Mouse (Mus musculus) large intestine, adult 2 months (tissue): ENCODE measurements at regions not wholly inside any gene's neighbourhood (a gene's known extent, or its start where the extent isn't known, plus 50 kb on each side); places are given as distances from the start of the nearest gene placed in this dataset.

Experiments
- DNase-seq: peaks from one replicate; pipeline ENCODE4 v3.0.0-alpha.2; 2012; ENCODE audit warnings: low read depth, low spot score
- WGBS: fragments of 180-500 bp; shearing (Covaris S2); methylation state at CpG from one replicate; pipeline ENCODE4 v1.1.7; 2018; 5-methylcytosine and 5-hydroxymethylcytosine counted together

DNA sequence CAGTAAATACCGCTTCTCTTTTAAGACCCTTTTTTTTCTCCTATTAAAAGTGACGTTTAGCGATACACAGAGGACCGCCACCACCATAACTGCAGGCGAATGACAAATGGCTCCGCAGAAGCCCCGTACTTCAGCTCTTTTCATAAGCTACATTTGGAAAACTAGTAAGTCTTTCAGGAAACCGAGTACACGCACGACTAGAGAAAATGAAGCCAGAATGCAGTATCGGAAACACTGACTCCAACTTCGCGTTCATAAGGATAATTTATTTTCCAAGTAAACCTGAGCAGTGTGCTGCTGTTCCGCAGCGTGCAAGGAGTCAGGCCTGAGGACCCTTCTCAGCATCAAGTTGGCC lies 529.2 kb upstream of the Adgrl2 start:
- no peak for DNase-seq
- 24% methylated on average over 15 of the region's 15 CpGs for WGBS

DNA sequence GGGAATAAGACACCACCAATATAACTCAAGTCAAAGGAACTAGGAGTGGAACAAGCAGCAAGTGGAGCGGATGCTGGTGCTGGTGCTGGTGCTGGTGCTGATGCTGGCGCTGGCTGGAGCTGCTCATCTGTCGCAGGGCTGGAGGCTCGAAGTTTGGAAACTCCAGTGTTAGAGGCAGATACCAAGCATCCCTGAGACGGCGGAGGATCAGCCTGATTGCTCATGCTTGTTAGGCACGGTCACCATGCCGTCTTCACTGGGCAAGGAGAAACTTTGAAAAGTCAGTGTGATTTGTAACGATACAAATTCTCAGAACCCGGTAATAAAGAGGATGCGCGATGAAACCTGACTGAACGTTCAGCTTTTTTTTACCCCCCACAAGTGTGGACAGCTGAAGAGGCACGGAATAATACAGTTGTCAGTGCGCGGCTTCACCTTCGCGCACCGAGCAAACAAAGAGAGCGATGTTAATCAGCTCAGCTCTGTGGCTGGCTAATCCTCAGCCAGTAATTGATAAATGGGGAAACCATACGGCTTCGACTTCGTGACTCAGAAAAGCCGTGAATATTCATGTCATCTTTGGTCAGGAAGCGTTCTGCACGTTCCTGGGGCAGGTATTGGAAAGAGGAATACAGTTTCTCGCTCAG lies 528.7 kb upstream of the Adgrl2 start:
- no peak for DNase-seq
- 7% methylated on average over 27 of the region's 27 CpGs for WGBS

DNA sequence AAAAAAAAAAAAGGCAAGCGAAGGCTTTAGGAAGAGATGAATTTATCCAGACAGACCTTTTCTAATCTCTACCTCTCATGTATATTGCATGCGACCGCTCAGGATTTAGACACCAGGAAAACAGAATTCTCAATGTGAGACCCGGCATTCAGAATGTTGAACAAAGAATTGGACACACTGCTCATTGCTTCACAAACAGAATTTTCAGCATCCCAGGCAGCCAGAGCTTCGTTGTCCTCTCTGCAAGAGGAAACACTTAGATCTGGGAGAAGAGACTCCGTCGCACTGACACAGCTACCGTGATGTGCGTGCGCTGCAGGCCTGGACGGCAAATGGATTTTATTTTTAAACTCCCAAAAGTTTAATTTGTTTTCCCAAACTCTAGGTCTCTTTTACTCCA lies 527.2 kb upstream of the Adgrl2 start:
- WGBS = 94% methylated on average over 11 of the region's 11 CpGs
- DNase-seq = no peak

DNA sequence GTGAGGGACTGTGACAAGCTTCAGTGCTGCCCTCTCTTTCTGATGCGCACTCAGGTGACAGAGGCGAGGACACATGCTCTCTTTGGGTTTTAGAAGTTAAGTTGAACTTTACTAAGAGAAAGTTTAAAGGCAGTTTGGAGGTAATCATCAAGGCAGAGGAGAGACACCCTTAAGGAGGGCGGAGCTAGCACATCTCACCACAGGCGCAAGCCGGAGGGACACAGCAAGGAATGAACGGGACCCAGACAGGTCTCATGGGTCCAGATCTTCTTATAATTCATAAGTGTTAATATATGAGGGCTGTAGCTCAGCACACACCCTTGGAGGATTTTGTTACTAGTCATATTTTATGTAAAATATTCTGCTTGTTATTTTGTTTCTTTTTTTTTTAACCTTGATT lies 518.8 kb upstream of the Adgrl2 start:
- DNase-seq = no peak
- 83% methylated on average over 6 of the region's 6 CpGs for WGBS

DNA sequence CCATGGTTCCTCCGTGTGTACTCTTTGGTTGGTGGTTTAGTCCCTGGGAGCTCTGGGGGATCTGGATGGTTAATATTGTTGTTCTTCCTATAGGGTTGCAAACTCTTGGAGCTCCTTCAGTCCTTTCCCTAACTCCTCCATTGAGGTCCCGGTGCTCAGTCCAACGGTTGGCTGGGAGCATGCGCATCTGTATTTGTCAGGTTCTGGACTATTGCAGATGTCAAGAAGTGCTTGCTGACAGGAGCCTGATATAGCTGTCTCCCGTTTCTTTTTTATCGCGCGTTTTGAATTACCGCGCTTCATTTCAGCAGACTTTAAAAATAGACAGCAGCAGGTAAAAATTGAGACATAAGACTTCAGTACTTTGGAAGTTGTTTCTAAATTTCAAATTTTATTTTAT lies 518.3 kb upstream of the Adgrl2 start:
- 92% methylated on average over 10 of the region's 10 CpGs for WGBS

DNA sequence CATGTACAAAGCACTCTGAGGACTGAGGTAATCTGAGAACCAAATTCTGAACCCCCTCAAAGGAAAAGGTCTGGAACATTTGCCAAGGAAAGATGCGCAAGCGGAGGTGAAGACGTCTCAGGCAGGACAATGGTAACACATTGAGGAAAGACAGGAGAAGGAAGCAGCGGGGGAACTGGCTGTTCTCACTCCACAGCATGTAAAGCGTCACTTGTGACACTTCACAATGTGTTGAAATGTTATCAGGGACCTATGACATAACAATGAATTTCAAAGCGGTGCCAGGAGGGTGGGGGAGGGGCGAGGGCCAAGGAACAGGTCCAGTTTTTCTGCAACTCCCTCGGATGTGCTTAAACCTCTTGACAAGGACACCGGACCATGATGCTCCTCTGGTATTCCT lies 515.3 kb upstream of the Adgrl2 start:
- no peak for DNase-seq
- 76% methylated on average over 9 of the region's 9 CpGs for WGBS

More for the DNA sequence above, 518.3 kb upstream of the Adgrl2 start:
- no peak for DNase-seq

DNA sequence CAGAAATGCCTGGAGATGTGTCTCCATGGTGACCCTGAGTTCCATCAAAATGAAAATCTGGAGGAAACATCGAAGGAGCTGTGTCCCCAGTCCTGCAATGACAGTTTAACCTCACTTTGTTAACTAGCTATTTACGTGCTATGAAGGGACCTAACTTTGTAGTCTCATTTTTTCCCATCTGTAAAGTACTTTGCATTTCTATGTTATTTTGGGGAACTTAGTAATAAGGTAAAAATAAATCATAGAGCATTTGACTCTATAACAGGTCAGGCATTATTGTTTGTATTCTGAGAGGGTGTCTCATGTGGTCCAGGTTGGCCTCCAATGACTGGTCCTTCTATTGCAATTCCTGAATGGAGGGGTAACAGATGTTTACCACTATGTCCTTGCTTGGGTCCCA lies 513.6 kb upstream of the Adgrl2 start:
- WGBS = 88% methylated on average over 2 of the region's 2 CpGs
- no peak for DNase-seq

DNA sequence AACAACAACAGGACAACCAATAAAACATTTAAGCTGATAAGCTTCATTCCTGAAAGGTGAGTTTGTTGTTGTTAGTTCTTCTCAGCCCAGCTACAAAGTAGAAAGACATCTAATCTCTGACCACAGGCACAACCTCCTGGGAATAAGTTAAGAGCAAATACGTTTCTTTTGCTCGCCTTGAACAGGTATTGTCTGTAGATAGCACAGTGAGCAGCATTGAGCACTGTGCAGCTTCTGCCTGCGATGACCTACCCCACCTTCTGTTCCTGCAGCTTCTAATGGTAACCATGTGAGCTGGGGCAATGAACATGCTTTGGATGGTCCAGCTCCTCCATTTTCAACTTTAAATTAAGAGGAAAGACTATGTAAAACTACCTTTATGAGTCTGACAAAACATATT lies 509.8 kb upstream of the Adgrl2 start:
- no peak for DNase-seq

DNA sequence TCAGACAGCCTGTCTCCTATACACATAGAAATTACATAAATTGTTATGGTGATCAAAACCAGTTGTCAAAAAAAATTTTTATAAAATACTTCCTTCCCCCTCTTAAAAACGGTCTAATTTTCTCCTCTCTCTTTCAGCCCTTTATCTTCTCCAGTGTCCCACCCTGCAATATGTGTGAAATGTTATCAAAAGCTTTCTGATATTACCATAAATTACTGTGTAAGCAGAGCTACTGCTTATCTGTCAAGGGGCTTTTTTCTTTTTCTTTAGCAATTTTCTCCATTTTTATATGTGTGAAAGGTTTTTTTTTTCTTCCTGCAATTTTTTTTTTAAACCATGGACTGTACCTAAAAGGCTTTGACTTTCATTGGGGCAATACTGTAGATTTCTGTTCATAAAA lies 508.4 kb upstream of the Adgrl2 start:
- no peak for DNase-seq
- WGBS = 47% methylated on average over 1 of the region's 1 CpGs

More for the DNA sequence above, 509.8 kb upstream of the Adgrl2 start:
- 84% methylated on average over 3 of the region's 3 CpGs for WGBS

DNA sequence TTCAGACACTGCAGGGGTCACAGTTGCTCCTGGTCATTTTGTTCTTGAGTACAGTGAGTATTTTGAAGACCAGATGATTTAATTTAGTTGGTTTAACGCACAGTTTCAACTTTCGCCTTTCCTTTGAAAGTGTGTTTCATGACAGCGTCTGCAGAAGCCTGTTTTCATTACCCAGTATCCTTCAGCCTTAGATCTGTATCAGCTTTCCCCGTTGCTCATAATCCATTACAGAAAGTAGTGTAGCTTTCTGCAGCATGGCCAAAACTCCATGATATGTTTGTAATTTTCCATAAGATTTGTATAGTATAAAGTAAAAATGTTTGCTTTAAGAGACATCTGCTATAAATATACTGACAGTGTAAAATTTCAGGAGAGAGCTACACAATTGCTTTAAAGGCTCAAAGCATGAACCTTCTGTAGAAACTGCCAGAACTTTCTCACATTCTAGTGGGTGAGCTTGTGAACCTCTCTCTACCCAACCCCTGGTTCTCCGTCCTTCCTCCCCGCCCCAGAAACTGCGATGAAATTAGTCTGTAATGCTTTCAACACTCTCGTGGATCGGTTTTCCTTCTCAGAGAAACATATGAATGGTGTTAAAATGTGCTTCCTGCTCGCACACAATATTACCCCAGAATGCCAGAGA lies 506.6 kb upstream of the Adgrl2 start:
- no peak for DNase-seq
- WGBS = 57% methylated on average over 10 of the region's 10 CpGs

DNA sequence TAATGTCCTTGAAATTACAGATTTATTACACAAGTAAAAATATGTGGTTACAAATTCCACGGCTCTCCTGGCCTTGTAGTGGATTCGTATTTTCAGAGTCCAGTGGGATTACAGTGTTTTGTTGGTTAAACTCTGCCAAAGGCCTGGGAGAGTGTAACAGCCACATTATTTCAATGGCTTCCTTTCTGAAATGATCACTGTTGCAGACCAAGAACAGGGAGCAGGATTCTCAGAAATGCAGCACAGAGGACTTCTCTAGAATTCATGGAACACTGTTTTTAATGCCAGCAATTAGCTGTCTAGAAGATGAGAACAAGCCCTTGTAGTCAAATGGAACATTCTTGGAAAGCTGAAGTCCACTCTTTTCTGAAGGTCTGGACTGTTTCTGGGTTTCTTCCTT lies 505.8 kb upstream of the Adgrl2 start:
- WGBS = 60% methylated on average over 2 of the region's 2 CpGs
- DNase-seq = no peak

DNA sequence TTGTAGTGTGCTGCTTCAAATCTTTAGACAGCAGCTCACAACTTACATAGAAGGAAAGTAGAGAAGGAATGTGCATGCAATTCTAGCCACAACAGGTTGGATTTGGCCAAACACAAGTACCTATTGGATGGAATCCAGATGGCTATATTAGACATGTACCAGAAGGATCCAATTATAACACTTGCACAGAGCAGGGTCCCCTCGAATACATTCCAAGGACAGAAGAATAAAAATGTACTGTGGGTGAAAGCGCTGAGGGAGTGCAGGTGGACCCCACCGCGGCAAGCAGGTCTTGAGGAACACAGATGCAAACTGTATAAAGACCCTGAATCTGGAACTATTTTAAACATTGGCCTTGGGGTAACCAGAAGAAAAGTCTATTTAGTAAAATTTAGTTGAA lies 497.8 kb upstream of the Adgrl2 start:
- no peak for DNase-seq
- 76% methylated on average over 4 of the region's 4 CpGs for WGBS

DNA sequence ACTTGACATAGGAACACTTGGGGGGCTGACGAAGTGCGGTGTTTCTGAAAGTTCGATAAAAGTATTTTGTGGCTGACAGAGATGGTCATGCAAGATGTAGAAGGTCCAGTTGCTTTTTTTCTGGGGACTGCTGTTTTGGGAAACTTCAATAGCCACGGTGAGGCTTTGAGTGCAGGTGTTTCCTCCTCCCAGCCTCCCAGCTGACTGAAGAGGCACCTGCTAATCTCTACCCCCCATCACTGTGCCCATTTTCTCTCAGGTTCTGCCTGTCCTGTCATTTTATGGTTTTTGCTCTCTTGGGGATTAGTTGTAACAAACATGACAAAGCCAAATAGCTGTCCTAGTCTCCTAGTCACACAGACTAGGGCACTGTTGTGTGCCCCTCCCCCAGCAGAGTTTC lies 495.1 kb upstream of the Adgrl2 start:
- no peak for DNase-seq
- 70% methylated on average over 4 of the region's 4 CpGs for WGBS

DNA sequence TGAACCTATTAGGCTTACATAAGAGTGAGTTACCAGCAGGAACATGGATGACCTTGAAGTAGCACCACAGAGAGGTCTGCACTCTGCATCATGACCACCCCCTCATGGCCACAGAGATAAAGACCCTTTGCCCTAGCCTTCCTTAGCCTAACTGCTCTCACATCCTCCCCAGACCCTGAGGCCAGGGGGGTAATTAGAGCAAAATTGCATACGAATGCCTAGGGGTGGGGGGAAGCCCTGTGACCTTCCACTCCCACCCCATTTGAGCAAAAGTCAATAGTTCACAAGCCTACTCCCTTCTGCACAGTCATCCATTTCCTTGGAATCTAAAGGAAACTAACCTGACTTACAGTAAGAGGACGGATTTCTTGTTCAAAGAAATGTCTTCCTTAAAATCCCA lies 494.0 kb upstream of the Adgrl2 start:
- DNase-seq = no peak
- 72% methylated on average over 2 of the region's 2 CpGs for WGBS

DNA sequence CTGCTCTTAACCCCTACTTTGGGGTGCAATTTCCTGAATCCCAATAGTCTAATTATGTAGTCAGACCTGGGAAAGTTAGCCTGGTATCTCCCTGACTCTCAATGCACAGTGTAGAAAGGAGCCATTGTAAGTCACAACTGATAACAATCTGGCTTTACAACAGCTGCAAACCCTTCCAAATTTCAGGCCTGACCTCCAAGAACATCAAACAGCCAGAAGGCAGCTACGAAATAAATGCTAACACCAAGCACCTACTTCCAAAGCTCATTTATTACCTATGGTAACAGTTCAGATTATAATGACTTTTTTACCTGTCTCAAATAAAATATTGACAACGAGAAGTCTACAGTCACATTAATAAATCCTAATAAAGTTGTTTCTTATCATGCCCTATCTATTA lies 485.8 kb upstream of the Adgrl2 start:
- WGBS = 48% methylated on average over 2 of the region's 2 CpGs
- DNase-seq = no peak

DNA sequence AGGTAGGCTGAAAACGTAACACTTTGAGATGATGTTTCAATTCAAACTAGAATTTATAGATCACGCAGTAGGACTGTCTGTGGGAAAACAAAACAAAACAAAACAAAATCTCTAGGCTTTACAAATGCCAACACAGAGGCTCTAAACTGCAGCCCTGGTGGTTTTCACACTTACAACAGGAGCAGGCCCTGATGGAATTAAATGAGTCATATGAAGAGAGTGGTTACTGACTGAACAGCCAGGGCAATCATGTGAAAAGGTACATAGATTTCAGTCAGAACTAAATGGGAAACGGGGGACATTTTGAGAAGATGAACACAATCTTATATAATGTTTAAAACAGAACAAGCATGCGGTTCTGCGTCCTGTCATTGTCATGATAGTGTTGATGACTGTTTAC lies 476.6 kb upstream of the Adgrl2 start:
- DNase-seq = no peak
- WGBS = 85% methylated on average over 5 of the region's 5 CpGs

DNA sequence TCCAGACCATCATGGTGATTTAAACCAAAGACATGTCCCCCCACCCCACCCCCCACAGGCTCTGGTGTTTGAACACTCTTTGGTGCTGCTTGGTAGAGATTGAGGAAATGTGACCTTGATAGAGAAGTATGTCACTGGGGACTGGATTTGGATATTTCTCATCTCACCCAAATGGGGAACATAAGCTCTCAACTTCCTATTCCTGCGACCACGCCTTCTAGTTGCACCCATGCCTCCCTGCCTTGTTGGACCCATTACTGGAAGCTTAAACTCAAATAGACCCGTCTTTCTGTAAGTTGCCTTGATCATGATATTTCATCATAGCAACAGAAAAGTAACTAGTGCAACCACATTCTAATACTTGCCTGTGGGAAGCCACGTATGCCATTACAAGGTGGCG lies 474.2 kb upstream of the Adgrl2 start:
- WGBS = 92% methylated on average over 5 of the region's 5 CpGs
- DNase-seq = no peak

DNA sequence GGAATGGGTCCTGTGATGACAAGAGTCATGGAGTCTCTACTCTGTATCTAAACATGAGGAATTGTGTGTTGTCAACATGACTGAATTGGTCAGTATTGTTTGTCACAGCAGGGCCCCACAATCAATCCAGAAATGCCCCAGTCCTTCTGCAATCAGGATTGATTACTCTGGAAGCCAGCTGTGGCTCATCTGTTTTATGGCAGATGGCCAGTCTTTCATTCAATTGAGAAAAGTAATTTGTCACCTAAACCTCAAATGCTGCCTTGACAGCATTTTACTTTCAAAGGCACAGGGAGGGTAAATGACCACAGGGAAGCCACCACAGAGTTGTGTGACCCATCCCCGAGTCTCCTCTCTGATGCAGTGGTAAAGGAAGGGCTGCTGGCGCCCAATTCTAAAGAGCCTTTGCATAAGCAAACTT lies 471.8 kb upstream of the Adgrl2 start:
- DNase-seq = no peak
- WGBS = 74% methylated on average over 2 of the region's 2 CpGs

DNA sequence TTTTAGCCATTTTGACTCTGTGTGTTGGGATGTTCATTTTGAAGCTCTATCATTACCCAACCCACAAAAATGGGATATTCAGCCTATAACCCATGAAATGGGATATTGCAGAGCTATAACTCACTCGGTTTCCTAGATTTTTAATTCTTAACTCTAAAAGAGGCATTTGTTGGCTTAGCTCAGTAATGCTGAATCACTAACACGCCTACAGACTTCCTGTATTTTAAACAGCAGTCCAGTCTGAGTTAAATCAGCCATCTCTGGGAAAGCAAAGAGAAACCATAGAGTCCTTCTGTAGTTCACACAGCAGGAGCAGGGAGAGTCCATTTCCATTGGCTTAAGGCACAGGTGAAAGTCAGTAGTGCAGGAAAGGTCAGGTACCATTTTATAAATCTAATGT lies 471.3 kb upstream of the Adgrl2 start:
- no peak for DNase-seq

DNA sequence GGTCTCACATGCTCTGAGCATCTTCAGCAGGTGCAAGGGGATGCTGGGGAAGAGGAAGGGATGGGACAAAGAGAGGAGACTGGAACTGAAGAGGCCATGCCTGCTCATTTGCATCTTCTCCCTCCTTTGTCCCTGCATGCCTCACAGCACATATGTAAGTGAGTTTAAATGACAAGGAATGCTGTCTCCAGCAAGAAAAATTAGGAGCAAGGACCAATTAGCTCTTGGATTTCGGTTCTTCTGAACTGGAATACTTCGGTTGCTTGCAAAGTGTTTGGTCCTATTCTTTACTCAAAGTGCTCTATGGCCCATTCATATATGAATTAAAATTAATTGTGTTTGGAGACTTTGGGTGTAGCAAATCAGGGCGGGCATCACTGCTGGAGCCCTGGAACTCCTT lies 459.0 kb upstream of the Adgrl2 start:
- DNase-seq = no peak
- WGBS = 84% methylated on average over 3 of the region's 3 CpGs

More for the DNA sequence above, 471.3 kb upstream of the Adgrl2 start:
- WGBS = 68% methylated on average over 2 of the region's 2 CpGs

DNA sequence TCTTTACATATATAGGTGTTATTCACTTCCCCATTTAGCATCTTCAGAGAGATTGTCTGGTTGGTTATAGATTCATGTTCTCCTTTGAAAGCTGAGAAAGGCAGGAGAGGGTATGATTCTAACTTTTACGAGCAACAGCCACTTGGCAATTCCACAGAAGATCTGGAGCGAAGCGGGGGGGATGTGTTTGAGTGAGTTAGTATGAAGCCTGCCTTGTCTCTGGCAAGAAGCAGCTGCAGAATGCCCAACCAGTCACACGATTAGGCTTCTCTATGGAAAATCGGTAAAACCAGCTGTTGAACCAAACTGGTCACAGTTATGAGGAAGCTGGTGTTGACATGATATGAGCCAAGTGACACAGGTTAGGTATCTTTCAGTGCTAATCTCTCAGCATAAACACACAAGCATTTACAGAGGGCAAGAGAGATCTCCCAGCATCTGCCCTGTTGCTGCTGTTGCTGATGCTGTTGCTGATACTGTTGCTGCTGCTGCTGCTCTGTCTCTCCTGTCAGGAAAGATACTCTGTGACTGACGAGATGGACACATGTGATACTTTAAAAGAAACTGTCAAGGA lies 455.7 kb upstream of the Adgrl2 start:
- 53% methylated on average over 6 of the region's 6 CpGs for WGBS
- no peak for DNase-seq
